Mouse (Mus musculus): ENCODE results near the gene Plekho2. TPM values are rescaled to one million over a fixed set of nuclear protein-coding genes. Genes with fewer than 3 reads are reported as not detected.

Plekho2 gene
- polyA plus RNA-seq, 1 experiment from 2014 or later: 20.0 TPM

DNA sequence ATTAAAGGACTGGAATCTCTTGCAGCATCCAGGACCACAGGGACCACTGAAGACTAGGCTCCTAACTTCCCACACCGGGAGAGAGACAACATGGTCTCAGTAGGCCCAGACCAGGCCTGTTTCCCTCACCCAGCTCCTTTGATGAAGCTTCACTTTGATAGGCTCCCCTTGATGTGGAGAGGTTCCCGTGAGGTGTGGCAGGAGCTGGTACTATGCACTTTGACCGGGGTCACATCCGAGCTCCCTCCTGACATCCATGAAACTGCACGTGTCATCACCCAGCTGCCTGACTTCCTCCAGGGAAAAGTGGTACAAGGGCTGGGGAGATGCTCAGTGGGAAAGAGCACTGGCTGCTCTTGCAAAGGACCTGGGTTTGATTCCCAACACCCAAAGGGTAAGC, 16.8 kb downstream of the Plekho2 start:
- 82% methylated on average over 5 of the region's 5 CpGs for WGBS
- Histone ChIP-seq H3K4me1 (peaks cover 17% of the 10 kb centered on the region), H3K4me2 (no peak overlapping the region), H3K9me3 (replicated peaks) (no peaks in the 10 kb centered on the region), H3K27ac (0 out of 2 replicates have a peak overlapping the region, but pooled peaks have one; percentile 67), H3K36me3 (peaks cover 60% of the 10 kb centered on the region), H3K27me3 (no peaks in the 10 kb centered on the region), H3K9ac (no peak overlapping the region), H3K4me3 (replicated peaks) (no peak overlapping the region)
- no peak for ATAC-seq (replicated peaks; ENCODE audit: low FRiP score)

DNA sequence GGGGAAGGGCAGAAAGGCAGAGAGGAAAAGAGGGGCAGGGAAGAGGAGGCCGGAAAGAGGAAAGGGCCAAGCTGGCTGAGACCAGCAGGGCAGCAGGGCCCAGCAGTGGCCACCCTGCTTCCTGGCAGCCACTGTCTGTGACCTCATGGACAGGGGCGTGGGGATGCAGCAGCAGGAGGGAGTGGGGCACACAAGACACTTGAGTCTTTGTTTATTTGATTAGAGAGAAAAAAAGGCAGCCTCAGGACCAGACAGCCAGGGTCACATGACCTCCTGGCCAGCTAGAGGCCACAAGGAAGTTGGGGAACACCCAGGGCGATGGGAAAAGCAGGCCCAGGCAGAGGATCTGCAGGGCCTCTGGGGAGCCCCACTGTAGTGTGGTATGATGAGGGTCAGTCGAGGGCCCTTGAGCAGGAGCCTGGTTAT, 17.7 kb downstream of the Plekho2 start:
- Histone ChIP-seq H3K27ac (peak overlapping the region; percentile 67), H3K4me1 (peaks cover 17% of the 10 kb centered on the region), H3K4me2 (no peak overlapping the region), H3K9me3 (replicated peaks) (no peaks in the 10 kb centered on the region), H3K27me3 (no peaks in the 10 kb centered on the region), H3K4me3 (replicated peaks) (no peak overlapping the region), H3K9ac (no peak overlapping the region), H3K36me3 (peaks cover 62% of the 10 kb centered on the region)
- 10% methylated on average over 4 of the region's 4 CpGs for WGBS
- ATAC-seq (replicated peaks; ENCODE audit: low FRiP score): peak; percentile 33; the same call in 1 of the 2 replicates

- no peak overlapping the region for H3K4me2 ChIP-seq
- H3K4me3 ChIP-seq (replicated peaks): no peak overlapping the region
- no peaks in the 10 kb centered on the region for H3K27me3 ChIP-seq
- WGBS: 82% methylated on average over 4 of the region's 4 CpGs
- peaks cover 66% of the 10 kb centered on the region for H3K36me3 ChIP-seq
- H3K27ac ChIP-seq: no peak overlapping the region
- H3K4me1 ChIP-seq: peaks cover 17% of the 10 kb centered on the region
- H3K9ac ChIP-seq: no peak overlapping the region
- no peaks in the 10 kb centered on the region for H3K9me3 ChIP-seq (replicated peaks)
- no peak for ATAC-seq (replicated peaks; ENCODE audit: low FRiP score)
Measured at GRCm38 (mm10) chr9:65561016-65561415, 18.8 kb downstream of the Plekho2 start.

DNA sequence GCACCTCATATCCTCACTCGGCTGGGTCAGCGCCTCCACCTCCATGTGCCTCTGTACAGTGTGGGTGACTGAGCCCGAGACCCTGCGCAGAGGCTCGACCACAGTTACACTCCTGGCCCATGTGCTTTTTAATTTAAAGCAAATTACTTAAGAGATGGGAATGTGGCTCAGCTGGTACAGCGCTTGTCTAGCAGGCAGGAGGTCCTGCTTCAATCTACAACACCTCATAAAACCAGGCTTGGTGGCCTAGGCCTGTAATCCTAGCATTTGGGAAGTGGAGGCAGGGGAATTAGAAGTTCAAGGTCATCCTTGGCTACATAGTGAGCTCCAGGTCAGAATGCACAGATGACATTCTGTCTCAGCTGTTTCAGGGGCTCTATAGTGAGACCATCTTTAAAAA, 21.0 kb downstream of the Plekho2 start:
- H3K9ac ChIP-seq: no peak overlapping the region
- H3K4me2 ChIP-seq: no peak overlapping the region
- peaks cover 60% of the 10 kb centered on the region for H3K36me3 ChIP-seq
- no peak overlapping the region for H3K27ac ChIP-seq
- no peaks in the 10 kb centered on the region for H3K9me3 ChIP-seq (replicated peaks)
- H3K27me3 ChIP-seq: no peaks in the 10 kb centered on the region
- ATAC-seq (replicated peaks; ENCODE audit: low FRiP score): no peak
- H3K4me3 ChIP-seq (replicated peaks): no peak overlapping the region
- peaks cover 37% of the 10 kb centered on the region for H3K4me1 ChIP-seq
- WGBS: 88% methylated on average over 6 of the region's 6 CpGs

DNA sequence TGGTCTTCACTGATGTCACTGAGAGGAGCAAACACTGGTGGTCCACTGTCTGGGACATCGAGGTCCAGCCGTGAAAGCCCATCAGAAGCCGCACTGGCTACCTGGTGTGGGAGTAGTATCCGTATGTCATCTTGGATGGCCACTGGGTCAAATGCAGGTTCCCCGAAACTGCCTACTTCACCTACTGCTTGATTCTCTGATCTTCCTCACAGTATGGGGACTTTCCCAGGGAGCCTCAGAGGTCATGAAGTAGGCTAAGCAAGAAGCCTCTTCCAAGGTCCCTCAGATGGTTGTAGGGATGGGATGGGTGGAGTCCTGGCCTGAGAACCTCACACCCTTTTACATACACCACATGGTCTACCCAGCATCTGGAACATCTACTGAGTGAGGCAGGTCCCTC, 22.9 kb downstream of the Plekho2 start:
- no peak overlapping the region for H3K27ac ChIP-seq
- WGBS: 92% methylated on average over 5 of the region's 5 CpGs
- no peak for ATAC-seq (replicated peaks; ENCODE audit: low FRiP score)
- H3K4me2 ChIP-seq: no peak overlapping the region
- peaks cover 51% of the 10 kb centered on the region for H3K36me3 ChIP-seq
- no peak overlapping the region for H3K9ac ChIP-seq
- H3K9me3 ChIP-seq (replicated peaks): no peaks in the 10 kb centered on the region
- H3K4me1 ChIP-seq: peaks cover 29% of the 10 kb centered on the region
- no peak overlapping the region for H3K4me3 ChIP-seq (replicated peaks)
- no peaks in the 10 kb centered on the region for H3K27me3 ChIP-seq

DNA sequence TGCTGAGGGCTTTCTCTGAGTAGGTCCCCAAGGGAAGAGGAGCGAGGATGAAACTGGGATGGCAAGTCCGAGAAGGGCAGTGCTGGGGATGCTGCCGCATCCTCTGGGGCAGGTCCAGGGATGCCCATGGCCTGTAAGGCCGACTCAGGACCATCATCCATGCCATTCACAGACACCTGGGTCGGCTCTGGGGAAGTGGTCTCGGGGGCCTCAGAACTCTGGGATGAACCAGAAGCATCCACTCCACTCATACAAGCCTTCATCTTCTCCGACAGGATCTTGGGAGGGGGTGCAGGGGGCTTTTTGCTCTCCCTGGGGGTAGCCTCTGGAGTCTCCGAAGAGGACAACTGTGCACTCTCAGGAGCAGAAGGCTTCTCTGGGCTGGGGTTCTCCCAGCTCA, 23.5 kb downstream of the Plekho2 start:
- Histone ChIP-seq H3K4me1 (peaks cover 27% of the 10 kb centered on the region), H3K27ac (no peak overlapping the region), H3K4me3 (replicated peaks) (no peak overlapping the region), H3K9me3 (replicated peaks) (no peaks in the 10 kb centered on the region), H3K9ac (no peak overlapping the region), H3K4me2 (no peak overlapping the region), H3K27me3 (no peaks in the 10 kb centered on the region), H3K36me3 (peaks cover 50% of the 10 kb centered on the region)
- WGBS: 89% methylated on average over 8 of the region's 8 CpGs
- no peak for ATAC-seq (replicated peaks; ENCODE audit: low FRiP score)

DNA sequence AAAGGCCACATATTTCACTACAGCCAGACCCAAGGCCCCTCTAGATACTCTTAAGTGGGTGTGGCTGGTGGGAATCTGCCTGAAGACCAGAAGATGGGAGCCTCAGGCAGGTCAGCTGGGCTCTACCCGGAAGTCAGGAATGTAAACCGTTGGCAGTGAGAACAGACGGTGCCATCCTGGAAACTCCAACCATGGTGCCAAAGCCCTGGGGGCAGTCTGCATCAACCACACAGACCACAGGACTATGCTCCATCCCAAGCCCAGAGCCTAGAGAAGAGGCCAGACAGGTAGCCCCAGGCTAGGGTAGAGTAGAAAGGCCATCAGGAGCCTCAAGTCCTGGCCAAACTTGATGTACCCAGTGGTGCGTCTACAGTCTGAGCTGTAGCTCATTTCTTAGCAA, 24.2 kb downstream of the Plekho2 start:
- WGBS: 90% methylated on average over 4 of the region's 4 CpGs
- H3K4me2 ChIP-seq: no peak overlapping the region

DNA sequence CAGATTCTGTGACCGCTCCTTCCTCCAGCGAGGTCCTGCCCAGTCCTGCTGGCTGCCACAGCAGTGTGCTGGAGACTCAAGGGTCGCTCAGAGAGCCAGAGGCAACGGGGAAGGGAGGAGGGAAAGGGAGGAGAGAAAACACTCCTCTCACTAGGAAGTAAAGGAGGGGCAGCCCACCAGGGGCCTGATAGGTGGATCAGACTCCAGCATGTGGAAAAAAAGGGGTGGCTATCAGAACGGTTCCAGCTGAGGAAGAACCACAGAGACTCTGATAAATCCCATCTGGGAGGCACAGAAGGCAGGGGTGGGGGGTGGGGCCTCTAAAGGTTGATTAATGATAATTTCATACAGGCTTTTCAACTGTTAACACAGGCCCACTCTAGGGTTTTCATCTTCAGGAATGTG, 24.8 kb downstream of the Plekho2 start:
- peaks cover 38% of the 10 kb centered on the region for H3K4me1 ChIP-seq
- peak; percentile 81 for ATAC-seq (replicated peaks; ENCODE audit: low FRiP score)
- no peaks in the 10 kb centered on the region for H3K9me3 ChIP-seq (replicated peaks)
- no peak overlapping the region for H3K4me3 ChIP-seq (replicated peaks)
- no peak overlapping the region for H3K9ac ChIP-seq
- H3K4me2 ChIP-seq: 0 out of 2 replicates have a peak overlapping the region, but pooled peaks have one; percentile 14
- 5% methylated on average over 5 of the region's 5 CpGs for WGBS
- H3K36me3 ChIP-seq: peaks cover 46% of the 10 kb centered on the region
- H3K27ac ChIP-seq: peak overlapping the region; percentile 87
- no peaks in the 10 kb centered on the region for H3K27me3 ChIP-seq

More for the DNA sequence above, 24.2 kb downstream of the Plekho2 start:
- no peak for ATAC-seq (replicated peaks; ENCODE audit: low FRiP score)
- Histone ChIP-seq H3K27ac (peak overlapping the region; percentile 87), H3K9me3 (replicated peaks) (no peaks in the 10 kb centered on the region), H3K4me1 (peaks cover 32% of the 10 kb centered on the region), H3K36me3 (peaks cover 46% of the 10 kb centered on the region), H3K27me3 (no peaks in the 10 kb centered on the region), H3K9ac (no peak overlapping the region), H3K4me3 (replicated peaks) (no peak overlapping the region)

- 95% methylated on average over 2 of the region's 2 CpGs for WGBS
- Histone ChIP-seq H3K9ac (no peak overlapping the region), H3K36me3 (peaks cover 24% of the 10 kb centered on the region), H3K9me3 (replicated peaks) (no peaks in the 10 kb centered on the region), H3K4me2 (no peak overlapping the region), H3K27me3 (no peaks in the 10 kb centered on the region), H3K4me1 (peaks cover 53% of the 10 kb centered on the region), H3K4me3 (replicated peaks) (no peak overlapping the region), H3K27ac (no peak overlapping the region)
- no peak for ATAC-seq (replicated peaks; ENCODE audit: low FRiP score)
Measured at GRCm38 (mm10) chr9:65552711-65553110, 27.1 kb downstream of the Plekho2 start.

DNA sequence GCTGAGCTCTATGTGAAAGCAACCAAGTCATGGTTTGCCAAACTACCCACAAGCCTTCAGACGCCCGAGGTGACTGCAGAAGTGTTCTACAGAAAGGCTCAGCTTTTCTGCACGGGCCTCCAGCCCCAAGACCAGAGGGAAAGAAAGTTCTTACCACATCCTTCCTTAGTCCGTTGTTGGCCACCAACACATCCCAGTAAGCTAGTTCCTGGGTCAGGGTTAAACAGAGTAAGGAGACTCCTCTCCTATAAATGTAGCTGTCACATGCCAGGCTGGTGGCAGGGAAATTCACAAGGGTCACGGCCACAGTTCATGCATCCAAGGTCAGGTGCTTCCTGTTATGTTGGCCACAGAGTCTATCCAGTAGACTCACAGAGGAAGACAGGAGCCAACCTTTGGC, 27.7 kb downstream of the Plekho2 start:
- H3K27ac ChIP-seq: peak overlapping the region; percentile 96; the same call in 1 of the 2 replicates
- no peak overlapping the region for H3K4me2 ChIP-seq
- peaks cover 54% of the 10 kb centered on the region for H3K4me1 ChIP-seq
- peaks cover 19% of the 10 kb centered on the region for H3K36me3 ChIP-seq
- no peaks in the 10 kb centered on the region for H3K27me3 ChIP-seq
- WGBS: 77% methylated on average over 5 of the region's 5 CpGs
- ATAC-seq (replicated peaks; ENCODE audit: low FRiP score): no peak
- no peak overlapping the region for H3K4me3 ChIP-seq (replicated peaks)
- H3K9me3 ChIP-seq (replicated peaks): no peaks in the 10 kb centered on the region
- H3K9ac ChIP-seq: no peak overlapping the region

DNA sequence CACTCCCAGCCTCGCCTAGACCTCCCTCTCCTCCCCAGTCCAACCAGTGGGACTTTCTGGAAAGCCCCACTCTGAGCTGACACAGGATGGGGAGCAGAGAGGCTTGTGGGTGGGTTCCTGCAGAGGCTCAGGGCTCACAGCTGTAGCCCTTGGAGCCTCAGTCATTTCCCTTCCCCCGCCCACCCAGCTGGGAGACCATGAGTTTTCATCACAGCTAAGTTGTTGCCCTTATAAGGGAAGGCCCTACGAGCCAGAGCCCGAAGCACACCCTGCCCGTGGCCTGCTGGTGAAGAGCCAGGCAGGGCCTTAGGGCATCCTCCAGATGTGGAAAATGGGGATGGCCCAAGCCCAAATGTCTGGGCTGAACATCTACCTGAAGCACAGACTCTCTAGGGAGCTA, 28.8 kb downstream of the Plekho2 start:
- Histone ChIP-seq H3K27ac (peak overlapping the region; percentile 96), H3K4me2 (0 out of 2 replicates have a peak overlapping the region, but pooled peaks have one; percentile 7), H3K36me3 (peaks cover 8% of the 10 kb centered on the region), H3K4me1 (peaks cover 57% of the 10 kb centered on the region), H3K27me3 (no peaks in the 10 kb centered on the region), H3K4me3 (replicated peaks) (no peak overlapping the region), H3K9me3 (replicated peaks) (no peaks in the 10 kb centered on the region), H3K9ac (no peak overlapping the region)
- peak; percentile 78 for ATAC-seq (replicated peaks; ENCODE audit: low FRiP score)
- 12% methylated on average over 5 of the region's 5 CpGs for WGBS

DNA sequence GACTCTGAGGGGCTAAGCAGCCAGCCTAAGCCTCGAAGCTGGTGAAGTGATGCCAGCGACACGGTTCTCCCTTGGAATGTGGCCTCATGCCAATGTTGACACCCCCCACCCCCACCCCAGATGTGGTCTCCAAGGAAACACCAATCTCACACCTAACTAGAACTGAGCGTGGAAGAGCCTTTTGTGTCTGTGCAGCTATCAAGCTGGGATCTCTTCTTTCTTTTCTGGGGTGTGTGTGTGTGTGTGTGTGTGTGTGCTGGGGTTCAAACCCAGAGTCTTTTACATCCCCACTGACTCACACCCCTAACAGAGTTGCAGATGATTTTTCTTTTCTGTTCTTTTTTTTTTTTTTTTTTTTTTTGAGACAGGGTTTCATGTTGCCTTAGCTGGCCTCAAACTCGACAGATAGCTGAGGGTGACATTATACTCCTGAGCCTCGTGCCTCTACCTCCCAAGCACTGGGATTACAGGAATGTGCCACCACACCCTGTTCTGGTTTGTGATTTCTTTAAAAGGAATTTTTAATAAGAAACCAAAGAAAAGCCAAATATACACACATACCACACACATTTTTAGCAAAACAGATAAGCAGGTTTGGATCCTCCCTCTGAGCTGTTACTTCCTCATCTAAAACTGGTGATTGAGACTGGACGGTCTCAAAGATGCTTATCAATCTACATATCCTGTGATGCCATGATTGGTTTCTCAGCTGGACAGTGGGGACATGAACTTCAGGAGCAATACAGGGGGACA, 29.6 kb downstream of the Plekho2 start:
- 33% methylated on average over 7 of the region's 7 CpGs for WGBS

More for the DNA sequence above, 29.6 kb downstream of the Plekho2 start:
- Histone ChIP-seq H3K9ac (no peak overlapping the region), H3K27me3 (no peaks in the 10 kb centered on the region), H3K4me2 (0 out of 2 replicates have a peak overlapping the region, but pooled peaks have one; percentile 7), H3K4me3 (replicated peaks) (no peak overlapping the region), H3K36me3 (peaks cover 4% of the 10 kb centered on the region; the same call in 1 of the 2 replicates), H3K27ac (peak overlapping the region; percentile 96), H3K9me3 (replicated peaks) (no peaks in the 10 kb centered on the region), H3K4me1 (peaks cover 56% of the 10 kb centered on the region)
- no peak for ATAC-seq (replicated peaks; ENCODE audit: low FRiP score)

All from kidney, embryonic 15.5 days (tissue).